Mouse (Mus musculus): ENCODE measurements around the gene Gm42417. TPM values are rescaled to one million over a fixed set of nuclear protein-coding genes. Genes with fewer than 3 reads are reported as not detected.

Gm42417 gene
- polyA plus RNA-seq (2015; fragmentation: Nextera tagmentation; extraction: Ambion mirVana), result 0.33 and 0.92 TPM in 2 replicates

DNA sequence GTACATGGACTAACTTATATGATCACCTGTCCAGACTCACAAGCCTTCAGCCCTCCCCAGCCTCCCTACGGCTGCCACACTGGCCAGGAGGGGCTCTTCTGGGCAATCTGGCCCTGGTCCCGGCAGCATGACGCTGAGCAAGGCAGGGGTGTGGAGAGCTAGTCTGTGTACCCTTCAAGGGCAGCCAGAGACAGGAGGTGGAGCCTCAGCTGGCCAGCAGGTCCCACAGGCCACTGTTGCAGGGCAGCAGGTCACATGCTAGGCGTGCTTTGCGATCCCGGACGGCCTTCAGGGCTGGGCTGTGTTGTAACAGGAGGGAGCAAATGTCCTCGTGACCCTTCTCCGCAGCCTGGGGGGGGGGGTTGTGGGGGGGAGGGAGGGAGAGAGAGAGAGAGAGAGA, at the start of gene Gm42417:
Gene Gm42417, minus strand, starts transcription at position 244 of the 400 bp plus-strand sequence.
- 0 out of 2 replicates have a peak, but pooled peaks have one; percentile 17 for ATAC-seq (ENCODE audit: low FRiP score, low read depth)
- Histone ChIP-seq H3K4me1 (peaks cover 9% of the 10 kb centered on the region; the same call in 1 of the 2 replicates), H3K4me2 (replicated peaks) (no peak within 1 kb of the TSS), H3K27me3 (no peaks in the 10 kb centered on the region), H3K36me3 (peaks cover 58% of the 10 kb centered on the region), H3K4me3 (no peak within 1 kb of the TSS), H3K27ac (no peak within 1 kb of the TSS; the same call in 1 of the 2 replicates), H3K9me3 (no peaks in the 10 kb centered on the region), H3K9ac (no peak within 1 kb of the TSS)
- WGBS, result 47% methylated on average over 9 of the region's 9 CpGs

DNA sequence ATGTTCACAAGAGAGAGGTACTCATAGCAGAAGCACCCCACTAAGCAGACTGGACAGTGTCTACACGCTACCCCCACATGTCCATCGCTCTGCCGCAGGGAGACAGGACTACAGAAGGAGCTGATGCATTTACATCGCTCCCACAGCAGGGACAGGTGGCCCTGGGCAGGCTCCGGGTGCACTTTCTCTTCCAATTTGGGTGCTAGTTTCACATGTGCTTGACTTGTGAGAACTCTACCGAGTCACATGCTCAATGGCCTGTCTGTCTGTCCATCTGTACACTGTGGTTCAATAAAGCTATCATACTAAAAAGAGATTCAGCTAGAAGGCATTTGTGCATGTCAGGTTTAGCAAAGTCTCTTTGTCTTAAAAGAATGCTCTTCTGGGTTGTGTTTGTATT, 48.6 kb upstream of the Gm42417 start:
- peaks cover 70% of the 10 kb centered on the region for H3K4me1 ChIP-seq
- WGBS, result 76% methylated on average over 6 of the region's 6 CpGs
- H3K27ac ChIP-seq, result peak overlapping the region; percentile 86; the same call in 1 of the 2 replicates
- H3K4me3 ChIP-seq, result no peak overlapping the region
- H3K4me2 ChIP-seq (replicated peaks), result no peak overlapping the region
- ATAC-seq (ENCODE audit: low FRiP score, low read depth), result no peak
- no peaks in the 10 kb centered on the region for H3K9me3 ChIP-seq
- 0 out of 2 replicates have a peak overlapping the region, but pooled peaks have one; percentile 31 for H3K9ac ChIP-seq
- no peaks in the 10 kb centered on the region for H3K27me3 ChIP-seq
- H3K36me3 ChIP-seq, result no peaks in the 10 kb centered on the region

DNA sequence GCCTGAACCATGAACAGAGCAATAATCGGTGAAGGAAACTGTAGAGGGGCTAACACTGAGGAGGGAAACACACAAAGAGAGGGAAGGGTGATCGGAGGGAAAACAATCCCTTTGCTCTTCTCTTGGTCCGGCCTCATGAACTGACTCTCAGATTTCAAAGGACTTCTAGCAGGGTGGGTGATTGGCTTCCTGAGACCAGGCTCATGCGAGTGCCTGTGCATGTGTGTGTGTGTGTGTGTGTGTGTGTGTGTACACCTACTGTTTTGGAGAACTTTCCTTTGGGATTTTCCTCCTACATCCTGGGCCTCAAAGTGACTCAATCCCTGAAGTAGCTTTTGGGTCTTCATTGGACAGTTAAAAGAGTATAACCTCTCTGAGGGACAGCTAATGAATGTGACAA, 47.1 kb upstream of the Gm42417 start:
- Histone ChIP-seq H3K4me2 (replicated peaks) (no peak overlapping the region), H3K4me3 (no peak overlapping the region), H3K9ac (no peak overlapping the region), H3K27me3 (no peaks in the 10 kb centered on the region), H3K9me3 (no peaks in the 10 kb centered on the region), H3K36me3 (no peaks in the 10 kb centered on the region), H3K27ac (no peak overlapping the region), H3K4me1 (peaks cover 68% of the 10 kb centered on the region)
- no peak for ATAC-seq (ENCODE audit: low FRiP score, low read depth)
- WGBS, result 15% methylated on average over 4 of the region's 4 CpGs

DNA sequence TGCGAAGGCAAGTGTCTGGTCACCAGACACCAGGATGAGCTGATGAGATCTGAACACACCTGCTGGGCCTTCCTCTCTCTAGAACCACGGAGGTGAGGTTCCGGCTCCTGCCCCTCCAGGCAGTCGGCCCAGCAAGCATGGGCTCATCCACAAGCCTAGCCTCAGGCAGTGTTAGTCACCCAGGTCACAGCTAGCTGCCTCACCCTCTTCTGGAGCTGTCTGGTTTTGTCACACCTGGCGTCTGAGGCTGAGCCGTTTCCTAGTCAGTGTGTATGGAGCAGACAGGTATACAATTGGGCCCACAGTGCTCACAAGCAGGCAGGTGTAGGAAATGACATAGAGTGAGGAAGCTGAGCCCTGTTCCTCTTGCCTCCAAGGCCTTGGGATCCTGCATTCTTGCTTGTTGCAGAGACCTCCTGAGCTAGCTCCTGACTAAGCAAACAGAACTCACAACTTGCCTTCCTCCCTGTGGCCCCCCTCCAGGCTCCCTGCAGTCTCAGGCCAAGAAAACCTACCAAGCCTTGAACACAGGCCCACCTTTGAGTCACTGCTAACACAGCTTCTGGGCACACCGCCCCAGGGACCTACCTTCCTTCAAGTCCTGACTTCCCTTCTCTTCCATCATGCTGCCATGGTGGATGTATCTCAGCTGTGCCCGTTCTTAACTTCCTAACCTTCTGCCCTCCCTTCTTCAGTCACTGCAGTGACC, 44.3 kb upstream of the Gm42417 start:
- no peaks in the 10 kb centered on the region for H3K27me3 ChIP-seq
- no peak overlapping the region for H3K9ac ChIP-seq
- ATAC-seq (ENCODE audit: low FRiP score, low read depth), result no peak
- H3K4me1 ChIP-seq, result peaks cover 63% of the 10 kb centered on the region
- H3K4me2 ChIP-seq (replicated peaks), result no peak overlapping the region
- H3K36me3 ChIP-seq, result no peaks in the 10 kb centered on the region
- WGBS, result 67% methylated on average over 8 of the region's 8 CpGs
- H3K4me3 ChIP-seq, result no peak overlapping the region
- no peaks in the 10 kb centered on the region for H3K9me3 ChIP-seq
- no peak overlapping the region for H3K27ac ChIP-seq

DNA sequence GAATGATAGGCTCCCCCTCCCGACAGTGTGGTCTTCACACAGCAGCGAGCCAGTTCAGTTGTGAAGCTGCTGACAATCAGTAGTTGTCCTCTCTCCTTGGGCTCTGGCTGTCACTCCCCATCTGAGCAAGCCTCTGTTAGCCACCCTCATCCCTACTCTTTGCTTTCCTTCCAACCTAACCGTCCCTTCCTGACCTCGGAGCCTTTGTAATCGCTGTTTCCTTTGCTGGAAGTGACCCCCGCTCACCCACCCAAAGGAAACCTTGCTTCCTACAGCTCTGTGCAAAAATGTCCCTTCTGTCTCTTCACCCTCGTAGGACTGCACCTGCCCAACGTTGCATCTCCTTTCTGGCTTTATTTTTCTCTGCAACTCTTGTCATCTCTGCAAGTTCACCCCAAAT, 43.0 kb upstream of the Gm42417 start:
- Histone ChIP-seq H3K27ac (no peak overlapping the region), H3K4me2 (replicated peaks) (no peak overlapping the region), H3K9me3 (no peaks in the 10 kb centered on the region), H3K4me1 (peaks cover 53% of the 10 kb centered on the region), H3K36me3 (no peaks in the 10 kb centered on the region), H3K27me3 (no peaks in the 10 kb centered on the region), H3K4me3 (no peak overlapping the region), H3K9ac (no peak overlapping the region)
- WGBS, result 82% methylated on average over 8 of the region's 8 CpGs
- ATAC-seq (ENCODE audit: low FRiP score, low read depth), result no peak

DNA sequence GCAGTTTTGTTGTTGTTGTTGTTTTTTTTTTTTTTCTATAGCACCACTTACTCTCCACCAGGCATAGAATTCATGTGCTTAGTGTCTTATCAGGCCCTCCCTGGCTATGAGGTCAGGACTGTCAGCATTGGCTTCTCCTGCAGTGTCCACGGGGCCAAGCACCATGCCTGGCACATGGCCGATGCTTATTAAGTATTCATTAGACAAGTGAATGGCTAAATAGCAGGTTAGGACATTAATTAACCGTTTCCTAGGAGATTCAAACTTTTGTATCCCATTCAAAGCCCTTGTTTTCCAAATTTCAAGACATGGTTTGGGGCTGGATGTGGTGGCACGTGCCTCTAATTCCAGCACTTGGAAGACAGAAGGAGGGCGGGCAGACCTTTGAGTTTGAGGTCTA, 42.0 kb upstream of the Gm42417 start:
- Histone ChIP-seq H3K27me3 (no peaks in the 10 kb centered on the region), H3K9ac (no peak overlapping the region), H3K4me2 (replicated peaks) (peak overlapping the region; percentile 58), H3K4me3 (no peak overlapping the region), H3K9me3 (no peaks in the 10 kb centered on the region), H3K4me1 (peaks cover 55% of the 10 kb centered on the region), H3K27ac (peak overlapping the region; percentile 89), H3K36me3 (no peaks in the 10 kb centered on the region)
- no peak for ATAC-seq (ENCODE audit: low FRiP score, low read depth)
- WGBS, result 73% methylated on average over 5 of the region's 5 CpGs

DNA sequence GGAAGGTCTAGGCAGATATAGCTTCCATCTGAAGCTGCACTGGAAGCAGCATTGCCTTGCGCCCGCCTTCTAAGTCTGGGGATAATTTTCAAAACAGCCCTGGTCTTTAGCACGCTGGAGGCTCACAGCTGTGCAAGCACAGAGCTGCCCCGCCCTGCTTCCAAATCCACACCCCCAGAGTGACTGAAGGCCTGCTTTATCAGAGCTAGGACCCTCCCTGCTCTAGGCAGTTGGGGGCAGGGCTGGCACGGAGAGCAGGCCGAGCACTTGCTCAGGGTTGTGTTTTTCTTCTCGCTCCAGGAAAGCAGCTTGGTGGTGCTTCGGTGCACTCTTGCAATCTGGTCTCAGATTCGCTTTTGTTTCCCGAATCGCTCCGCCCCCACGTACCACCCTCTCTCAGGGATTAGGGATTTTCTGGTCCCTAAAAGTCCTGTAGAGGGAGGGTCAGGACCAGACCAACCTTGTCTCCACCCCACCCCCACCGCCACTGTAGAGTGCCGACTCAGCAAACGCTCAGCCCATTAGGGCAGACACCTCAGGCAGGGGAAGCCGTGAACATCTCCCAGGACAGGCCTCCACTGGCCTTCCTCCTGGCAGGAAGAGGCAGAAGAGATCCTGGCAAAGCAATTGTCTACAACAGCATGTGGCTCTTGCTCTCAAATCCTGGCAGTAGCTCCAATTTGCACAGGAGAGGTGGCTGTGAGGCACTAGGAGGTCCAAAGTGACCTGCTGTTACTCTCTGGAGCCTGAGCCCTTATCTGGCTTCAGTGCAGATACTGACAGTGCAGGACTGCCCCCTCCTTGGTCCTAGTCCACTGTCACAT, 41.4 kb upstream of the Gm42417 start:
- Histone ChIP-seq H3K9me3 (no peaks in the 10 kb centered on the region), H3K4me2 (replicated peaks) (peak overlapping the region; percentile 58), H3K36me3 (no peaks in the 10 kb centered on the region), H3K4me3 (peak overlapping the region; percentile 23), H3K27me3 (no peaks in the 10 kb centered on the region), H3K4me1 (peaks cover 55% of the 10 kb centered on the region), H3K9ac (0 out of 2 replicates have a peak overlapping the region, but pooled peaks have one; percentile 27), H3K27ac (peak overlapping the region; percentile 89)
- 2% methylated on average over 17 of the region's 17 CpGs for whole genome bisulfite sequencing
- peak; percentile 92 for ATAC-seq (ENCODE audit: low FRiP score, low read depth)

DNA sequence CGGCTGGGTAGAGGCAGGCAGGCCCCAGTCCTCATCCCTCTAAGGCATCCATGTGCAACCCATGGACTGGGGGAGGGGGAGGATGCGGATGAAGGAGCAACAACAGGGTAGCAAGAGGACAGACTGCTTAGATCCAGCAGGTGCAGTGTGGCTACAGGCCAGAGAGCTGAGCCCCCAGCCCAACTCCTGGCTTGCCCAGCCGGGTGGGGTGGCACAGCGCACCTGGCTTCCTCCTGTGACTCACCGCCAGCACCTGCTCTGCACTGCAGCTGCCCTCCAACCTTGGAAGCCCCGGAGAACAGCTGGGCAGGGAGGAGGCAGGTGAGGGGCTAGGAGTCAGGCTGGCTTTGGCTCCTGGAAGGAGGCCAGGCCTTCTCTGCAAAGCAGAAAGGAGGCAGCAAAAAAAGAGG, 40.8 kb upstream of the Gm42417 start:
- peak overlapping the region; percentile 23 for H3K4me3 ChIP-seq
- WGBS, result 14% methylated on average over 6 of the region's 6 CpGs
- peak; percentile 81 for ATAC-seq (ENCODE audit: low FRiP score, low read depth)

DNA sequence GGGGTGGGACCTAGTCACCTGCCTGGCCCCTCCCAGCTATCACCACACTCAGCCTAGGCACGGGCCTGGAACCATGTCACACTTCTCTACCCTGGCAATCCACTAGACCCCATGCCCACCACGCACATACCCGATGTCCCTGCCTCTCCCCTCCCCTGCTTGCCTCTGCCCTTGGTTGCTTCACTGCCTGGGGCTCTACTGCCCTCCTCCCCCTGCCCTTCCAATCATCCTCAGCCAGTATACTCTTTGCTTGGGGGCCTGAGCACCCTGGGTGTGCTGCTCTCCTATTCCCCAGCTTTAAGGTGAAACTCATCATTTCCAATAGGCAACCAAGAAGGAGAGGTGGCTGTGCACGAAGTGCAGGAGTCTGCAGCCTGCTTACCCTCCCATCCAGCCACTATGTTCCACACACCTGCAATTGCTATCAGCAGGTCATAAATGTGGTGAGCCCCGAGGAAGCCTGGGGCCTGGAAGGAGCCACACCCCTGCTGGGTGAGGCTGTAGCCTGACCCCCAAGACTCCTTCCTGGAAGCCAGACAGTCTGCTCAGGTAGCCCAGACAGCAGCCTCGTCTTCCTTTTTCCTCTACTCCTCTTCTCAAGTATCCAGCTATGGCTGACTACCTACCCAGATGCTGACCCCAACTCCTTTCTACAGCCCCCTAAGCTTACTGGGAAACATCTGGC, 37.9 kb upstream of the Gm42417 start:
- Histone ChIP-seq H3K4me2 (replicated peaks) (no peak overlapping the region), H3K9ac (no peak overlapping the region; the same call in 1 of the 2 replicates), H3K9me3 (no peaks in the 10 kb centered on the region), H3K4me3 (no peak overlapping the region), H3K36me3 (no peaks in the 10 kb centered on the region), H3K27me3 (no peaks in the 10 kb centered on the region), H3K4me1 (peaks cover 69% of the 10 kb centered on the region), H3K27ac (no peak overlapping the region)
- 44% methylated on average over 6 of the region's 6 CpGs for WGBS
- ATAC-seq (ENCODE audit: low FRiP score, low read depth), result no peak

More for the DNA sequence above, 40.8 kb upstream of the Gm42417 start:
- Histone ChIP-seq H3K9ac (peak overlapping the region; percentile 35; the same call in 1 of the 2 replicates), H3K9me3 (no peaks in the 10 kb centered on the region), H3K36me3 (no peaks in the 10 kb centered on the region), H3K4me1 (peaks cover 59% of the 10 kb centered on the region), H3K27ac (peak overlapping the region; percentile 89), H3K4me2 (replicated peaks) (peak overlapping the region; percentile 58), H3K27me3 (no peaks in the 10 kb centered on the region)

DNA sequence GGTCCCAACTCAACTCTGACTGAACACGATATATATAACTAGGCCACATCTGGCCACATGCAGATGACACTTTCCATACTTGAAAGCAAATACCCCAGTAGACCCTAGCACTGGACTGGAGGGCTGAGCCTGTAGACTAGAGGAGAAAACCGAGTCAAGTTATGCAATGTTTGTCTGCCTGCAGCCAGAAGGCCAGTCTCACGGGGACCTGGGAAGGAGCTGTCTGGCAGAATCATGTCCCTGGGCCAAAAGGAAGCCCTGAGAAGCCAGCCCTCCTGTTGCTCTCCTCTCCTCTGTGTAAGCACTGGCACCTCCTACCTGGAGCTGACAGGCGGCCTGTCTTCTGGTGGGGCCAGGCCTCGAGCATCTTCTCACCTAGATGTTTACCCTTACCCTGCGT, 36.1 kb upstream of the Gm42417 start:
- no peak for ATAC-seq (ENCODE audit: low FRiP score, low read depth)
- H3K9ac ChIP-seq, result no peak overlapping the region
- H3K36me3 ChIP-seq, result no peaks in the 10 kb centered on the region
- H3K27me3 ChIP-seq, result no peaks in the 10 kb centered on the region
- no peak overlapping the region for H3K4me3 ChIP-seq
- 52% methylated on average over 6 of the region's 6 CpGs for WGBS
- H3K9me3 ChIP-seq, result no peaks in the 10 kb centered on the region
- H3K27ac ChIP-seq, result no peak overlapping the region
- no peak overlapping the region for H3K4me2 ChIP-seq (replicated peaks)
- H3K4me1 ChIP-seq, result peaks cover 60% of the 10 kb centered on the region

DNA sequence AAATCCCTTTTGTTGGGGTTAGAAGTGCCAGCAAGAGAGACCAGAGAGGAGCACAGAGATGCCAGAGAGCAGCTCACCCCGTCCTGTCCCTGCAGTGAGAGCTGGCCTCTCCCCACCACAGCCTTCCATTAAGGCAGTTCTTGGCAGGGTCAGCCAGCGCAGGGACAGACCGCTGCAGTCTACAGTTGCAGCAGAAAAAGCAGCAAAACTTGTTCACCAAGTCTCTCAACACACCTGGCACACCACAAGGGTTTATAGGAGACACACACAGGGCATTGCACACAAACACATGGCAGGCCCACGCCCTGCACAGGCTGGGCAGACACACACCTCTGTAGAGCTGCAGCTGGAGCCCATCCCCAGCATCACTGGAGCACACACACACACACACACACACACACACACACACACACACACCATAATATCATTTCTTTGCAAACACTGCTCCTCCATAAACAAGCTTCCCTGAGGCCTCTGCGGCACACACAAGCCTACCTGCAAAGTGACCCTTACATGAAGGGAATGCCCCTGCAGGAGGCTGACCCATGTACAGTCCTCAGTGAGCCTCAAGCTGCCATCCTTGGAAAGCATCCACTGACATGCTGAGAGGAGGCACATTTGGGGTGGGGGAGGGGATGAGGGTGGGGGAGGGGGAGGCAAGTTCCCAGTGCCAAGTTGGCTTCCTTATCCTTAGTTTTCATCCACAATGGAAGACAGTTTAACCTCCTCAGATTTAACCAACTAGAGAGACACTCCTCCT, 35.1 kb upstream of the Gm42417 start:
- H3K27me3 ChIP-seq, result no peaks in the 10 kb centered on the region
- no peaks in the 10 kb centered on the region for H3K9me3 ChIP-seq
- 80% methylated on average over 5 of the region's 5 CpGs for WGBS
- no peak overlapping the region for H3K9ac ChIP-seq
- no peak overlapping the region; the same call in 1 of the 2 replicates for H3K27ac ChIP-seq
- H3K4me3 ChIP-seq, result no peak overlapping the region
- ATAC-seq (ENCODE audit: low FRiP score, low read depth), result no peak
- no peaks in the 10 kb centered on the region for H3K36me3 ChIP-seq
- H3K4me1 ChIP-seq, result peaks cover 58% of the 10 kb centered on the region
- H3K4me2 ChIP-seq (replicated peaks), result no peak overlapping the region

Data from limb, embryonic 13.5 days (tissue).